Mouse (Mus musculus) heart, postnatal 0 days (tissue): ENCODE measurements around the gene Mfap5.

Source experiments
- CTCF ChIP-seq: IDR thresholded peaks from 2 replicates; pipeline ENCODE4 v1.5.1; 2016; ENCODE audit warnings: antibody characterized with exemption, control low read depth, low read depth
- EP300 ChIP-seq: IDR thresholded peaks from 2 replicates; pipeline ENCODE4 v1.6.1; 2016; ENCODE audit warnings: antibody characterized with exemption, low read depth

- no peak for TF ChIP-seq EP300
- TF ChIP-seq CTCF: no peak
Observed at GRCm38 (mm10) chr6:122505545-122505944, at the start of gene Mfap5.
